Mouse (Mus musculus) lung, postnatal 0 days (tissue): Measurements from ENCODE around the gene Uso1.

Source experiments
- CTCF ChIP-seq: IDR thresholded peaks from 2 replicates; pipeline ENCODE4 v1.5.1; 2016; ENCODE audit warnings: antibody characterized with exemption, mild to moderate bottlenecking
- EP300 ChIP-seq: IDR thresholded peaks from 2 replicates; pipeline ENCODE4 v1.6.1; 2016; ENCODE audit warnings: antibody characterized with exemption, mild to moderate bottlenecking, control low read depth

DNA sequence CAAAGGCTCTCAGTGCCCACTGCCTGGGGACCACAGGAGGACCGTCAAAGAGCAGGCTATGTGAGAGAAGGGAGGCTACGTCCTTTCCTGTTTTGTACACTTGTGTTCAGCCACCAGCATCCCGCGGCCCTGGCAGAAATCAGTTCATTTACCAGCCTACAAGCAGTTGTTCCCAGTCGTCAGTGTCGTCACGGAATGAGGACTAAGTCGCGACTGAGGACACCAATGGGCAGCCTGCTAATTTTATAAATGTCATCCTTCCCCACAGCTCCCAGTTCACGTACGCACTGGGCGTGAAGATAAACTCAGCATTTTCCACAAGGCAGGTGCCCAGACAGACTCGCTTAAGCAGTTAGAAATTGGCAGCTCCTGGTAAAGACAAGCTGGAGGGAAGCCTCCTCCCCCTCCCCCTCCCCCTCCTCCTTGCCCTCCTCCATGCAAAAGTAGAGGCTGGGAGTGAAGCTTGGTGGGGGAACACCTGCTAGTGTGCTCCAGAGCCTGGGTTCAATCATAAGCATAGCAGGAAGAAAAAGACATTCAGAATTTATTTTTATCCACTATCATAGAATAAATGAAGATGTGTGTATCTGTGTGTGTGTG lies 33.8 kb upstream of the Uso1 start:
- TF ChIP-seq CTCF (no peak), EP300 (no peak)
